Mouse (Mus musculus) mature B cell (primary cell): ENCODE data around the gene Trit1.

Experiments
- in situ Hi-C: fragments of 300-500 bp; cut with MboI; formaldehyde crosslinking; loops from 2 replicates; pipeline ENCODE4 v1.14.3; 2019

The Trit1 gene

GRCm38 (mm10) chr4:123044842-123045241, 28.4 kb downstream of the Trit1 start:
- in situ Hi-C loops: no loop called here

GRCm38 (mm10) chr4:123046300-123046699, 29.9 kb downstream of the Trit1 start:
- in situ Hi-C loops: no loop called here

DNA sequence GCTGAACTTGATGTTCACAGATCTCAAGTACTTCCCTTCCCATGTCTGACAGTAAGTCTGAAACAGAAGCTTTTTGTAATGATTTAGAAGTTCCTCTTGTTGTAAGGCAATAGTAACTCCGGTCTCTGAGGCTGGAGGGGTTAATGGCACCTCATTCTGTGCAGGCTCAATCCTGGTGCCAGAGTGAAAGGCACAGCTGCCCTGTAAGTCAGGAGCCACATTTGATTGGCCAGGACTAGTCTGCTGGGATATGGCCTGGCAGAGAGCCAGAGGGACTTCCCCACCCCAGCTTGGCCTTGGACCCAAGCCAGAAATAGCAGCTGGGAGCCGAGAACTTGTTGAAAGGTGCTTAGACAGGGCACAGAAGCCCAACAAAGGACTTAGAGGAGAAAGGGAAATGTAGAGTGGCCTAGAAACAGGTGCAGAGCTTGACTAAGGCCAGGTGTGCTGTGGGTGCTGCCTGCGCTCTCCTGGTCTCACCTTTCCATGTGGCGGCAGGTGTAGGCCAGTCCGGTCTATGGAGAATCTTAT, 34.3 kb downstream of the Trit1 start:
- in situ Hi-C loops: no loop called here

DNA sequence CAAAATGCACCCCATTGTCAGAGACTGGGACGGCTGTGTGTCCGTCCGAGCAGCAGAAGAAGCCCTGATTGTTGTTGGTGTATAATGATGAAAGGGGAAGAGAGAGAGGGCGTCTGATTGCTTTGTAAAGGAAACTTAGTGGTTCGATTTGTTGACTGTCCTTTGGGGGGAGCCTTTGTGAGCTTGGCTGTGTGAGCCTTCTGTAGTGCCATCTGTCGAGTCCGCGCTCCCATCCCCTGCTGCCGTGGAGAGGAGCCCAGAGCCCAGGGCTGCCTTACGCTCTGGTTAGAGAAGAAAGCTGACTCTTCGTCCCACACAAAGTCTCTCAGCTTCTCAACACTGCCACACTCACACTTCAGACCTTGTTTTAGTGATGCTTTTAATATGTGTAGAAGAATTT, 36.8 kb downstream of the Trit1 start:
- in situ Hi-C loops: no loop called here

- in situ Hi-C loops: no loop called here
Measured at GRCm38 (mm10) chr4:123054172-123054790, 37.9 kb downstream of the Trit1 start.

- in situ Hi-C loops: no loop called here
Measured at GRCm38 (mm10) chr4:123056560-123057109, 40.2 kb downstream of the Trit1 start.

- in situ Hi-C loops: no loop called here
Measured at GRCm38 (mm10) chr4:123057957-123058356, 41.6 kb downstream of the Trit1 start.

GRCm38 (mm10) chr4:123061744-123062143, 45.3 kb downstream of the Trit1 start:
- in situ Hi-C loops: no loop called here

- in situ Hi-C loops: no loop called here
Measured at GRCm38 (mm10) chr4:123068646-123069045, 52.2 kb downstream of the Trit1 start.

GRCm38 (mm10) chr4:123071266-123071966, 55.0 kb downstream of the Trit1 start:
- in situ Hi-C loops: no loop called here

DNA sequence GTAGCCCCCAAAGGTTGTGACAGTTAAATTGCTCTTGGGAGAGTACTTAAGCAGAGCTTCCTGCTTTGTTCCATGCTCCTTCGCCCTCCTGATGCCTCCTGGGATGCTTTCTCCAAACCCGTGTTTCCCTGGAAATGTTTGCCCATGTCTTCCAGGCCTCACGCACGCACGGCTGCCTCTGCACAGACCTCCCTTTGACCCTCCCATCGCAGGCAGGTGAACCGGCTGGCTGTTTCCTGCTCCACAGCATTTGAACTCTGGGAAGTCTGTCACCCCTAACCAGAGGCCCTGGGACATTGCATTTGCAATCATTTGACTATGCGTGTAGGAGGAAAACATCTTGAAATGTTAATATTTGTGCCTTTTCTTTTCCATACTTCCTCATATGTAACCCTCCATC, 60.5 kb downstream of the Trit1 start:
- in situ Hi-C loops: no loop called here

GRCm38 (mm10) chr4:123078231-123078630, 61.8 kb downstream of the Trit1 start:
- in situ Hi-C loops: no loop called here

- in situ Hi-C loops: loop anchor here (5.0 to 10.0 kb wide), 2 partner anchors 83 to 186 kb away; partner anchors contain the start of gene Mycl
Measured at GRCm38 (mm10) chr4:123080791-123081190, 64.4 kb downstream of the Trit1 start.

DNA sequence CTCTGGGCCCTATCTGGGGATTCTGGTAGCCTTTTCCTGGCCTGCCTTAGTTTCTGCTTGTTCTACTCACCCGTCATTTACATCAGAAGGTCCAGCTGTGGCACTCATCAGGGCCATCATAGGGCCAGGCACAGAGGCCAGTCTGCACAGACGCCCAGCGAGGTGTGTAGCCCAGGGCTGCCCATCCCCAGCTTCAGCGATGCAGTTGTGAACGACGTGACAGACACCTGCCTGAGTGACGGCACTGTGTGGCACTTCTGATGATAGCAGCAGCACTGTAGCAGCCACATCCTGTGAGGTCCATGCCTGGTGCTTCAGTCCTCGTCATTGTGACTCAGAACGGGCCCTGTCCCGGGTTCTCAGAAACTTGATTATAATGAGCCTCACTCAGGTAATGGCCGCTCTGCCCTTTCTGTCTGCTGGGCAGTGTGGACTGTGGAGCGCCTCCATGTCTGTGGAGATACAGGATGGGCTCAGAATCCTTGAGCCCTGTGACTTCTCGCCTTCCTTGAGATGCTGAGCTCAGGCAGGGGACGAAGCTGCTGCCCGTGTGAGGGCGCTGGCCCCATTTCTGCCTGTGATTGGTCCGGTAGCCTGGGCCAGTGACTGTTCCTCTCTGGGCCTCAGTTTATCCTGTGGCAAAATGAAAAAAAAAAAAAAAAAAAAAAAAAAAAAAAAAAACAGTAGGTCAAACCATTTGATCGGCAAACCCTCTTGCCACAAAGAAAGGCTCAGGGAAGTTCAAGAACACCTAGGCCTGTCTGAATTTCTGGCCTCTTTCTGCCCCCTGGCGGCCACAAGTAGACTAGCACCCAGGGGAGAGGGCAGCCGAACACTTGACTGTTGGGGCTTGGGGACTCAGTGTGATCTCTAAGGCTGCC, 66.1 kb downstream of the Trit1 start:
- in situ Hi-C loops: loop anchor here (5.0 to 10.0 kb wide), 2 partner anchors 85 to 188 kb away; partner anchors contain the start of gene Mycl

DNA sequence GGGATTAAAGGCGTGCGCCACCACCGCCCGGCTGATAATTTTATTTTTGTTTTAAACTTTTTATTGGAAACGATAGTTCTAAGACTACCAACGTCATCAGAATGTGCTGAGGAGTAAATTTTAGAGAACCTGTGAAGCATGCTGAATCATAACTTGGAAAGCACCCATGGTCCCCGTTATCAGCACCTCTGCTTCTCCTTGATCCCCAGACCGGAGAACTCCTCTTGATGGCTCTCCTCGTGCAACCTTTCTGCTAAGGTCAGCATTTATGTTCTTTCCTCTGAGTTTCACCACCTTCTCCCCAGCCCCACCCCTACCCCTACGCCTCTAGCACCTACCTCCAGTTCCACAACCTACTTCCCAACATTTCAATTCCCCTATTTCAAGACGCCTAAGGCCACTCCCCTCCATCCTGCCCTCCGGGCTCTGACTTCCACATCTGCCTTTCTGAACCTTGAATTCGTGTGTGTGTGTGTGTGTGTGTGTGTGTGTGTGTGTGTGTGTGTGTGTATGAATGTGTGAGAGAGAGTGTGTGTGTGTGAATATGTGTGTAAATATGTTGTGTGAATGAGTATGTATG, 67.0 kb downstream of the Trit1 start:
- in situ Hi-C loops: loop anchor here (5.0 to 10.0 kb wide), 2 partner anchors 86 to 189 kb away; partner anchors contain the start of gene Mycl

GRCm38 (mm10) chr4:123085290-123085689, 68.9 kb downstream of the Trit1 start:
- in situ Hi-C loops: loop anchor here (10.0 kb wide), 1 partner anchor 190 kb away; no protein-coding TSS in a partner anchor

- in situ Hi-C loops: loop anchor here (10.0 kb wide), 1 partner anchor 192 kb away; no protein-coding TSS in a partner anchor
Measured at GRCm38 (mm10) chr4:123086381-123086780, 70.0 kb downstream of the Trit1 start.

GRCm38 (mm10) chr4:123092621-123093020, 76.2 kb downstream of the Trit1 start:
- in situ Hi-C loops: no loop called here

DNA sequence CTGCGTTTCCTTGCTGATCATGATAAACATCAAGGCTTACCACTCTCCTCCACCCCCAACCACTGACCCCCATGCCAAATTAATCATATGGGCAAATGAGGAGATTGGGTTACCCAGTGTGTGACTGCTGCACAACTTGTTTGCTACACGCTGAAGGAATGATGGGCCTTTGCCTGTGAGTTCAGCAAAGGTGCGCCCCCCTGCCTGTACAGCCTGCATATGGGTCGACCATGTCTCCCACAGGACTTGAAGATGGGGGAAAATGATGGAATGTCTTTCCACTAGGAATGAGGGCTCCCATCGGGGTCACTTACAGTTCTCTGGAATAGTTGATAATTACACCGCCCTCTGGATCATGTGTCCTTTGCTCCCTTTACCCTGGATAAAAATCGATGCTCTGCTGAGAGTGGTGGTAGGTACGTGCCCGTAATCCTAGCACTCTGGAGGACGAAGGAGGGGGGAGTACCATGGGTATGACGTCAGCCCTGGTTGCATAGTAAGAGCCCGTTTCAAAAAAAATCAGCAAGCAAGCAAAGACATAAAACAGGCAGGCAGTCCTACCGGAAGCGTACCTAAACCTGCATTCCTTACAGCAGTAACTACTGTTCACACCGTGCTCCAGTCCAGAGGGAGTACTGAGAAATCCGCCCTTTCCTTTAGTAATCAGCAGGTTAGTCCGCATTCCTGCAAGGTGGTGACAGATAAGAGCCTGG, 76.8 kb downstream of the Trit1 start:
- in situ Hi-C loops: no loop called here

DNA sequence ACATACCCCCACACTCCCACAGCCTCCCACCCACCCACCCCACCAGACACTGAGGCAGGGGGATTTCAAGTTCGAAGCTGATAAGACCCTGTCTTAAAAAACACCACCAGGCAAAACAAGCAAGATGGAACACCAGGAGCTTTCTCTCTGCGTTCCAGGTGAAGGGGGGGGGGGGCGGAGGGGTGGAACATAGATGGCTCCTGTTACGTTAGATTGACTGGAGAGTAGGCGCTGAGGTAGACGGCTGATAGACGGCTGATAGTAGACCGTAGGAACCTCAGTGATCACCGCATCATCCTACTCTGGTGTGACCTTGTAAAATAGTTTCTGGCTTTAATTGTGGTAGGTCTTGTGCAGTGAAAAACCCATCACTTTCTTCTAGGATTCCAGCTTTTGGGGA, 77.5 kb downstream of the Trit1 start:
- in situ Hi-C loops: no loop called here
